Mouse (Mus musculus) MEL (cell line): ENCODE measurements around the gene Sept8.

ENCODE experiments used
- CHD2 ChIP-seq: IDR thresholded peaks from 2 replicates; pipeline ENCODE4 v1.6.1; 2011; ENCODE audit warnings: low read length, improper control_type of control experiment
- CTCF ChIP-seq, 3 experiments: IDR thresholded peaks in 2 of 3; conservative IDR thresholded peaks in 1 of 3; 2 replicates each; pipeline ENCODE4 v1.5.1; 2011 to 2012; ENCODE audit warnings: low read length in 3 of 3, low read depth in 2 of 3, mild to moderate bottlenecking in 2 of 3, improper control_type of control experiment in 1 of 3, inconsistent platforms in 1 of 3, mixed read lengths in 1 of 3, moderate library complexity in 1 of 3; ENCODE audit not compliant: control insufficient read depth in 1 of 3, insufficient read depth in 1 of 3, poor library complexity in 1 of 3, severe bottlenecking in 1 of 3
- MAFK ChIP-seq: IDR thresholded peaks from 2 replicates; pipeline ENCODE4 v1.6.1; 2011; ENCODE audit warnings: low read depth, mild to moderate bottlenecking, low read length, improper control_type of control experiment, borderline replicate concordance
- POLR2A ChIP-seq, 2 experiments: IDR thresholded peaks; 2 replicates each; pipeline ENCODE4 v1.6.1; 2011 to 2012; ENCODE audit warnings: low read length in 2 of 2, mild to moderate bottlenecking in 2 of 2, control low read depth in 1 of 2, improper control_type of control experiment in 1 of 2, low read depth in 1 of 2, moderate library complexity in 1 of 2; ENCODE audit not compliant: control insufficient read depth in 1 of 2, insufficient read depth in 1 of 2, poor library complexity in 1 of 2

GRCm38 (mm10) chr11:53508152-53508551 lies 10.9 kb upstream of the Sept8 start:
- no peak for TF ChIP-seq POLR2A (IDR thresholded peaks at IDR 0.05; ENCODE audit: control insufficient read depth in 1 of 2, insufficient read depth in 1 of 2, low read depth in 1 of 2, low read length in 2 of 2, poor library complexity in 1 of 2)
- TF ChIP-seq CHD2 = no peak
- TF ChIP-seq CTCF (IDR thresholded peaks at IDR 0.05 in 2 of 3, conservative IDR thresholded peaks at IDR 0.05 in 1 of 3; ENCODE audit: control insufficient read depth in 1 of 3, insufficient read depth in 1 of 3, low read depth in 2 of 3, low read length in 3 of 3, poor library complexity in 1 of 3, severe bottlenecking in 1 of 3) = no peak
- no peak for TF ChIP-seq MAFK
